Mouse (Mus musculus): Measurements from ENCODE around the gene Stox2.

- TF ChIP-seq EP300 (IDR thresholded peaks at IDR 0.05; ENCODE audit: low read depth) (no peak), CTCF (IDR thresholded peaks at IDR 0.05; ENCODE audit: low read depth) (no peak)
These were observed 124.9 kb downstream of the Stox2 start for GRCm38 (mm10) chr8:47321282-47321681.

Data from liver, postnatal 0 days (tissue).